9 mouse cellular contexts compared by ENCODE assay signal in the genomic region with DNA sequence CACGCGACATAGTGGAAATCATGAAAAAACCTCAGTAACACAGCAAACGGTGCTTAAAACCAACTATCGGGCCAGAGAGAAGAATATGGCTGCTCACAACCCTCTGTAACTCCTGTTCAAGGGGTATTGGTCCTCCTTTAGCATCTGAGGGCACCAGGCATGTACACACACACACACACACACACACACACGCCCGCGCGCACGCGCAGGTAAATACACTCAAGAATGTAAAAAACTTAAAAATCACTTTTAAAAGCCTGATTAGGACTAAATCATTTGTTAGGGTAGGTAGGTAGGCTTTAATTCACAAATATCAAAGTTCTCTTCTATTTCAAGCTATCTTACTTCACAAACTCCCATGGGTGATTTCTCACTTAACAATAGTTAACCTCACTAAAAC. TPM values are rescaled to one million over a fixed set of nuclear protein-coding genes. Genes with fewer than 3 reads are reported as not detected.
A peak's percentile ranks its signal among the peaks of the same experiment; 100 is the strongest.
DNase-seq lines count a peak whose midpoint lies in the region; ATAC-seq and TF ChIP-seq lines count a peak whose summit lies in the region.
"Had no signal": no experiment of that assay in that cellular context is flagged by ENCODE, and none has a peak within 500 bp of the region (broad histone marks: within the 10 kb centered on the region; RNA-seq: fewer than 3 reads in every experiment).

No protein-coding gene starts in this region.

- no peaks in the 10 kb centered on the region for H3K36me3 ChIP-seq in heart, embryonic 13.5 days
- H3K36me3 ChIP-seq in G1E (replicated peaks): peaks cover 38% of the 10 kb centered on the region
- no peaks in the 10 kb centered on the region for H3K36me3 ChIP-seq in hindbrain, embryonic 11.5 days (ENCODE audit: control insufficient read depth, insufficient read depth, low read length)
- H3K36me3 ChIP-seq in liver, postnatal 0 days (replicated peaks; ENCODE audit: insufficient read depth, low read length): no peaks in the 10 kb centered on the region

- ATAC-seq in heart, embryonic 13.5 days (ENCODE audit: extremely low read depth, insufficient number of reproducible peaks, low FRiP score, low TSS enrichment): no peak
- ATAC-seq in G1E (ENCODE audit: extremely low read depth, insufficient number of reproducible peaks, low FRiP score, poor library complexity, severe bottlenecking): no peak
- no peak for ATAC-seq in hindbrain, embryonic 11.5 days (ENCODE audit: low FRiP score)
- ATAC-seq in liver, postnatal 0 days: no peak

- peaks cover 40% of the 10 kb centered on the region for H3K4me1 ChIP-seq in heart, embryonic 13.5 days
- H3K4me1 ChIP-seq in G1E (ENCODE audit: insufficient read depth, low read depth, low read length): peaks cover 68% of the 10 kb centered on the region
- peaks cover 10% of the 10 kb centered on the region for H3K4me1 ChIP-seq in hindbrain, embryonic 11.5 days (replicated peaks; ENCODE audit: control insufficient read depth, insufficient read depth, low read length)
- H3K4me1 ChIP-seq in liver, postnatal 0 days (ENCODE audit: insufficient read depth): peaks cover 35% of the 10 kb centered on the region

- H3K4me2 ChIP-seq in heart, embryonic 13.5 days: peak overlapping the region; percentile 96
- peak overlapping the region; percentile 85; the same call in 1 of the 2 replicates for H3K4me2 ChIP-seq in hindbrain, embryonic 11.5 days (replicated peaks; ENCODE audit: low read depth, low read length)
- H3K4me2 ChIP-seq in liver, postnatal 0 days (ENCODE audit: low read depth, low read length): peak overlapping the region; percentile 86

- intact Hi-C loops in heart, postnatal 14 days (cut with DNase I): loop anchor here (5.0 kb wide), 1 partner anchor 224 kb away; no protein-coding TSS in a partner anchor

- peak overlapping the region; percentile 100 for H3K4me3 ChIP-seq in heart, embryonic 13.5 days
- H3K4me3 ChIP-seq in G1E (ENCODE audit: low read depth, low read length): peak overlapping the region; percentile 79
- H3K4me3 ChIP-seq in hindbrain, embryonic 11.5 days (ENCODE audit: low read depth, low read length): no peak overlapping the region
- peak overlapping the region; percentile 100 for H3K4me3 ChIP-seq in liver, postnatal 0 days (ENCODE audit: low read depth, low read length)

- peak overlapping the region; percentile 99 for H3K9ac ChIP-seq in heart, embryonic 13.5 days
- H3K9ac ChIP-seq in hindbrain, embryonic 11.5 days (ENCODE audit: low read depth, low read length): no peak overlapping the region
- H3K9ac ChIP-seq in liver, postnatal 0 days (replicated peaks): peak overlapping the region; percentile 99

- no peak for TF ChIP-seq CTCF in G1E (IDR thresholded peaks at IDR 0.05; ENCODE audit: low read depth, low read length)
- TF ChIP-seq CTCF in liver, postnatal 0 days (IDR thresholded peaks at IDR 0.05; ENCODE audit: low read depth): no peak

- no peak for TF ChIP-seq EP300 in liver, postnatal 0 days (IDR thresholded peaks at IDR 0.05; ENCODE audit: low read depth)

- 93% methylated on average over 10 of the region's 10 CpGs for WGBS in heart, embryonic 13.5 days
- 92% methylated on average over 10 of the region's 10 CpGs for WGBS in hindbrain, embryonic 11.5 days
- 82% methylated on average over 10 of the region's 10 CpGs for WGBS in liver, postnatal 0 days (ENCODE audit: insufficient replicate concordance)

- no peaks in the 10 kb centered on the region for H3K9me3 ChIP-seq in heart, embryonic 13.5 days
- H3K9me3 ChIP-seq in G1E (replicated peaks): peaks cover 6% of the 10 kb centered on the region
- no peaks in the 10 kb centered on the region for H3K9me3 ChIP-seq in hindbrain, embryonic 11.5 days (ENCODE audit: control insufficient read depth, low read length)
- H3K9me3 ChIP-seq in liver, postnatal 0 days (ENCODE audit: low read length): no peaks in the 10 kb centered on the region

- H3K27ac ChIP-seq in heart, embryonic 13.5 days (replicated peaks): no peak overlapping the region
- no peak overlapping the region for H3K27ac ChIP-seq in hindbrain, embryonic 11.5 days (ENCODE audit: low read depth, low read length)
- peak overlapping the region; percentile 99 for H3K27ac ChIP-seq in liver, postnatal 0 days (ENCODE audit: low read depth)

- DNase-seq in heart, postnatal 14 days: no peak
- DNase-seq in G1E (ENCODE audit: low spot score): no peak
- DNase-seq in hindbrain, embryonic 11.5 days (ENCODE audit: low spot score): no peak
- DNase-seq in liver, postnatal 0 days: no peak
- no peak for DNase-seq in retina, embryonic 14.5 days (ENCODE audit: low spot score)
- DNase-seq in thymus, postnatal 25 days: no peak
- DNase-seq in adrenal gland, adult 2 months: no peak
- DNase-seq: layer of hippocampus, adult 9-11 months had no signal

- H3K27me3 ChIP-seq in heart, embryonic 13.5 days (replicated peaks): no peaks in the 10 kb centered on the region
- H3K27me3 ChIP-seq in G1E (ENCODE audit: insufficient read depth, low read length): no peaks in the 10 kb centered on the region
- no peaks in the 10 kb centered on the region for H3K27me3 ChIP-seq in hindbrain, embryonic 11.5 days (ENCODE audit: control insufficient read depth, insufficient read depth, low read length)
- no peaks in the 10 kb centered on the region for H3K27me3 ChIP-seq in liver, postnatal 0 days (ENCODE audit: insufficient read depth, low read length)

RNA-seq across cellular contexts. Expression of gene Grb2, which starts 1.8 kb away (rescaled TPM):
- polyA plus RNA-seq in heart, embryonic 13.5 days (2015; fragmentation: Nextera tagmentation; extraction: Ambion mirVana): 86.6 and 90.0 TPM in 2 replicates
- total RNA-seq in heart, postnatal 14 days (2021): 100 to 1,000 TPM; 113 to 120 TPM
- 224 and 234 TPM in 2 replicates for total RNA-seq in G1E (2014; fragmentation: Nextera tagmentation)
- total RNA-seq in G1E (2017): 58.3 and 119 TPM in 2 replicates
- 209 and 240 TPM in 2 replicates for polyA plus RNA-seq in G1E (2012)
- 76.7 and 79.2 TPM in 2 replicates for polyA plus RNA-seq in hindbrain, embryonic 11.5 days (2014; fragmentation: Nextera tagmentation; extraction: Ambion mirVana)
- 40.4 and 45.6 TPM in 2 replicates for polyA plus RNA-seq in liver, postnatal 0 days (2015; fragmentation: Nextera tagmentation; extraction: Ambion mirVana)
- 100 to 1,000 TPM; 136 to 162 TPM for total RNA-seq in adrenal gland, adult 2 months (2021)
- polyA plus RNA-seq in adrenal gland, adult 2 months (2012; rRNA removed): 41.2 and 50.8 TPM in 2 replicates

RNA-seq across cellular contexts. Expression of gene Tmem94, which starts 58.6 kb away (rescaled TPM):
- 34.3 and 39.4 TPM in 2 replicates for polyA plus RNA-seq in heart, embryonic 13.5 days (2015; fragmentation: Nextera tagmentation; extraction: Ambion mirVana)
- total RNA-seq in heart, postnatal 14 days (2021): 100 to 1,000 TPM; 103 to 111 TPM
- total RNA-seq in G1E (2014; fragmentation: Nextera tagmentation) (35.9 and 67.9 TPM in 2 replicates), G1E (2017) (8.2 and 18.1 TPM in 2 replicates)
- 53.1 and 54.9 TPM in 2 replicates for polyA plus RNA-seq in G1E (2012)
- polyA plus RNA-seq in hindbrain, embryonic 11.5 days (2014; fragmentation: Nextera tagmentation; extraction: Ambion mirVana): 15.5 and 16.4 TPM in 2 replicates
- polyA plus RNA-seq in liver, postnatal 0 days (2015; fragmentation: Nextera tagmentation; extraction: Ambion mirVana): 4.1 and 4.2 TPM in 2 replicates
- 10 to 100 TPM; 70.6 to 85.9 TPM for total RNA-seq in adrenal gland, adult 2 months (2021)
- 158 and 165 TPM in 2 replicates for polyA plus RNA-seq in adrenal gland, adult 2 months (2012; rRNA removed)
